Mouse (Mus musculus) right cerebral cortex, postnatal 10 days (tissue): ENCODE results near the gene Plekhg2.
"Not testable (repeated sequence)": the region's sequence is repeated elsewhere in the genome, so short reads cannot be mapped to it uniquely, and the experiment has no call there.

Experiments
- DNase-seq, 2 experiments: peaks; one replicate each; pipeline ENCODE4 v3.0.0; 2021; ENCODE audit warnings: low spot score in 2 of 2

Plekhg2 gene

GRCm38 (mm10) chr7:28372251-28373108, at the start of gene Plekhg2:
Plekhg2 (minus strand) TSS chr7:28372599.
- peak; percentile 96 for DNase-seq

GRCm38 (mm10) chr7:28419416-28419815, 47.0 kb upstream of the Plekhg2 start:
- no peak for DNase-seq

GRCm38 (mm10) chr7:28418096-28418670, 45.8 kb upstream of the Plekhg2 start:
- DNase-seq = peak; percentile 66

- no peak for DNase-seq
Observed at GRCm38 (mm10) chr7:28417368-28417767, 45.0 kb upstream of the Plekhg2 start.

- DNase-seq = no peak
Observed at GRCm38 (mm10) chr7:28412826-28413225, 40.4 kb upstream of the Plekhg2 start.

GRCm38 (mm10) chr7:28410841-28411475, 38.6 kb upstream of the Plekhg2 start:
- DNase-seq = no peak

- no peak for DNase-seq
Observed at GRCm38 (mm10) chr7:28401942-28402341, 29.5 kb upstream of the Plekhg2 start.

GRCm38 (mm10) chr7:28401030-28401429, 28.6 kb upstream of the Plekhg2 start:
- no peak for DNase-seq

GRCm38 (mm10) chr7:28398696-28399340, 26.4 kb upstream of the Plekhg2 start:
- DNase-seq = no peak

GRCm38 (mm10) chr7:28398000-28398399, 25.6 kb upstream of the Plekhg2 start:
- DNase-seq = no peak

- DNase-seq = peak in 1 of 2 experiments; percentile 15
Observed at GRCm38 (mm10) chr7:28395425-28395824, 23.0 kb upstream of the Plekhg2 start.

GRCm38 (mm10) chr7:28393272-28393951, 21.0 kb upstream of the Plekhg2 start:
- DNase-seq = no peak

GRCm38 (mm10) chr7:28392429-28393271, 20.3 kb upstream of the Plekhg2 start, which contains the start of the genes Med29 and Paf1:
Med29 (minus strand) TSS chr7:28392708.
Paf1 (plus strand) TSS chr7:28392951.
- DNase-seq = peak; percentile 98 to 99

- no peak for DNase-seq
Observed at GRCm38 (mm10) chr7:28390331-28390730, 17.9 kb upstream of the Plekhg2 start.

GRCm38 (mm10) chr7:28387384-28387783, 15.0 kb upstream of the Plekhg2 start:
- DNase-seq = not testable (repeated sequence)

GRCm38 (mm10) chr7:28386877-28387276, 14.5 kb upstream of the Plekhg2 start:
- not testable (repeated sequence) for DNase-seq

GRCm38 (mm10) chr7:28386462-28386861, 14.1 kb upstream of the Plekhg2 start:
- DNase-seq = peak; percentile 83 to 88

- peak; percentile 67 to 70 for DNase-seq
Observed at GRCm38 (mm10) chr7:28386007-28386406, 13.6 kb upstream of the Plekhg2 start.

- no peak for DNase-seq
Observed at GRCm38 (mm10) chr7:28385196-28385595, 12.8 kb upstream of the Plekhg2 start.

- no peak for DNase-seq
Observed at GRCm38 (mm10) chr7:28384162-28384561, 11.8 kb upstream of the Plekhg2 start.
